Mouse (Mus musculus): Measurements from ENCODE around the gene Hephl1. TPM values are rescaled to one million over a fixed set of nuclear protein-coding genes. Genes with fewer than 3 reads are reported as not detected.

Gene Hephl1
- polyA plus RNA-seq, 1 experiment from 2014 or later = 0.04 TPM

- Histone ChIP-seq H3K27ac (replicated peaks) (peak overlapping the region; percentile 95), H3K4me1 (peaks cover 42% of the 10 kb centered on the region), H3K36me3 (no peaks in the 10 kb centered on the region; the same call in 1 of the 2 replicates), H3K4me3 (replicated peaks) (peak overlapping the region; percentile 87), H3K27me3 (replicated peaks) (no peaks in the 10 kb centered on the region), H3K9ac (replicated peaks) (peak overlapping the region; percentile 93), H3K9me3 (replicated peaks) (no peaks in the 10 kb centered on the region), H3K4me2 (peak overlapping the region; percentile 66)
- WGBS = 37% methylated on average over 10 of the region's 10 CpGs
- ATAC-seq (ENCODE audit: low FRiP score) = no peak
Observed at GRCm38 (mm10) chr9:15045740-15046139, 66.2 kb downstream of the Hephl1 start.

- ATAC-seq (ENCODE audit: low FRiP score) = peak; percentile 94
- H3K4me3 ChIP-seq (replicated peaks) = peak within 1 kb of the TSS; percentile 87
- peak within 1 kb of the TSS; percentile 95 for H3K27ac ChIP-seq (replicated peaks)
- no peaks in the 10 kb centered on the region for H3K27me3 ChIP-seq (replicated peaks)
- H3K4me1 ChIP-seq = peaks cover 45% of the 10 kb centered on the region
- H3K4me2 ChIP-seq = peak within 1 kb of the TSS; percentile 66
- under 1% methylated on average over 52 of the region's 68 CpGs for WGBS
- no peaks in the 10 kb centered on the region; the same call in 1 of the 2 replicates for H3K36me3 ChIP-seq
- peak within 1 kb of the TSS; percentile 93 for H3K9ac ChIP-seq (replicated peaks)
- no peaks in the 10 kb centered on the region for H3K9me3 ChIP-seq (replicated peaks)
Observed at GRCm38 (mm10) chr9:15045084-15045669, 66.7 kb downstream of the Hephl1 start, which contains the start of gene Panx1. Panx1 (minus strand) TSS chr9:15045478.

GRCm38 (mm10) chr9:15044391-15045083, 67.4 kb downstream of the Hephl1 start:
- H3K36me3 ChIP-seq = no peaks in the 10 kb centered on the region; the same call in 1 of the 2 replicates
- H3K4me3 ChIP-seq (replicated peaks) = peak overlapping the region; percentile 87
- peak; percentile 67 for ATAC-seq (ENCODE audit: low FRiP score)
- peak overlapping the region; percentile 93 for H3K9ac ChIP-seq (replicated peaks)
- no peaks in the 10 kb centered on the region for H3K9me3 ChIP-seq (replicated peaks)
- H3K27me3 ChIP-seq (replicated peaks) = no peaks in the 10 kb centered on the region
- WGBS = 1% methylated on average over 28 of the region's 28 CpGs
- H3K4me1 ChIP-seq = peaks cover 45% of the 10 kb centered on the region
- H3K4me2 ChIP-seq = peak overlapping the region; percentile 66
- H3K27ac ChIP-seq (replicated peaks) = peak overlapping the region; percentile 95

GRCm38 (mm10) chr9:15041556-15041955, 70.4 kb downstream of the Hephl1 start:
- Histone ChIP-seq H3K9ac (replicated peaks) (no peak overlapping the region), H3K9me3 (replicated peaks) (no peaks in the 10 kb centered on the region), H3K27me3 (replicated peaks) (no peaks in the 10 kb centered on the region), H3K36me3 (no peaks in the 10 kb centered on the region; the same call in 1 of the 2 replicates), H3K4me3 (replicated peaks) (no peak overlapping the region), H3K4me1 (peaks cover 54% of the 10 kb centered on the region), H3K27ac (replicated peaks) (no peak overlapping the region), H3K4me2 (no peak overlapping the region)
- WGBS = 93% methylated on average over 11 of the region's 11 CpGs
- ATAC-seq (ENCODE audit: low FRiP score) = no peak

GRCm38 (mm10) chr9:15039848-15040247, 72.1 kb downstream of the Hephl1 start:
- Histone ChIP-seq H3K4me2 (no peak overlapping the region), H3K27me3 (replicated peaks) (no peaks in the 10 kb centered on the region), H3K27ac (replicated peaks) (no peak overlapping the region), H3K36me3 (no peaks in the 10 kb centered on the region; the same call in 1 of the 2 replicates), H3K4me3 (replicated peaks) (no peak overlapping the region), H3K4me1 (peaks cover 54% of the 10 kb centered on the region), H3K9me3 (replicated peaks) (no peaks in the 10 kb centered on the region), H3K9ac (replicated peaks) (no peak overlapping the region)
- no peak for ATAC-seq (ENCODE audit: low FRiP score)
- WGBS = 93% methylated on average over 5 of the region's 5 CpGs

GRCm38 (mm10) chr9:15037704-15038103, 74.2 kb downstream of the Hephl1 start:
- Histone ChIP-seq H3K4me2 (no peak overlapping the region), H3K9me3 (replicated peaks) (no peaks in the 10 kb centered on the region), H3K36me3 (peaks cover 3% of the 10 kb centered on the region; the same call in 1 of the 2 replicates), H3K27me3 (replicated peaks) (no peaks in the 10 kb centered on the region), H3K9ac (replicated peaks) (no peak overlapping the region), H3K4me3 (replicated peaks) (no peak overlapping the region), H3K4me1 (peaks cover 47% of the 10 kb centered on the region), H3K27ac (replicated peaks) (no peak overlapping the region)
- ATAC-seq (ENCODE audit: low FRiP score) = peak; percentile 9; the same call in 1 of the 2 replicates
- WGBS = 53% methylated on average over 3 of the region's 3 CpGs

GRCm38 (mm10) chr9:15037237-15037636, 74.7 kb downstream of the Hephl1 start:
- Histone ChIP-seq H3K9me3 (replicated peaks) (no peaks in the 10 kb centered on the region), H3K27ac (replicated peaks) (no peak overlapping the region), H3K9ac (replicated peaks) (no peak overlapping the region), H3K27me3 (replicated peaks) (no peaks in the 10 kb centered on the region), H3K4me2 (no peak overlapping the region), H3K36me3 (peaks cover 3% of the 10 kb centered on the region; the same call in 1 of the 2 replicates), H3K4me3 (replicated peaks) (no peak overlapping the region), H3K4me1 (peaks cover 42% of the 10 kb centered on the region)
- ATAC-seq (ENCODE audit: low FRiP score) = no peak

- 0 out of 2 replicates have a peak overlapping the region, but pooled peaks have one; percentile 24 for H3K9ac ChIP-seq (replicated peaks)
- H3K4me3 ChIP-seq (replicated peaks) = no peak overlapping the region
- peaks cover 3% of the 10 kb centered on the region; the same call in 1 of the 2 replicates for H3K36me3 ChIP-seq
- ATAC-seq (ENCODE audit: low FRiP score) = peak; percentile 54
- H3K9me3 ChIP-seq (replicated peaks) = no peaks in the 10 kb centered on the region
- H3K4me1 ChIP-seq = peaks cover 38% of the 10 kb centered on the region
- no peak overlapping the region for H3K4me2 ChIP-seq
- H3K27me3 ChIP-seq (replicated peaks) = no peaks in the 10 kb centered on the region
- no peak overlapping the region for H3K27ac ChIP-seq (replicated peaks)
- WGBS = 37% methylated on average over 4 of the region's 4 CpGs
Observed at GRCm38 (mm10) chr9:15036807-15037206, 75.1 kb downstream of the Hephl1 start.

GRCm38 (mm10) chr9:15036405-15036804, 75.5 kb downstream of the Hephl1 start:
- WGBS = 95% methylated on average over 2 of the region's 2 CpGs
- no peaks in the 10 kb centered on the region for H3K9me3 ChIP-seq (replicated peaks)
- peaks cover 7% of the 10 kb centered on the region; the same call in 1 of the 2 replicates for H3K36me3 ChIP-seq
- no peak overlapping the region for H3K4me2 ChIP-seq
- no peak overlapping the region for H3K27ac ChIP-seq (replicated peaks)
- no peak overlapping the region for H3K9ac ChIP-seq (replicated peaks)
- no peak for ATAC-seq (ENCODE audit: low FRiP score)
- H3K4me3 ChIP-seq (replicated peaks) = no peak overlapping the region
- no peaks in the 10 kb centered on the region for H3K27me3 ChIP-seq (replicated peaks)
- peaks cover 34% of the 10 kb centered on the region for H3K4me1 ChIP-seq

GRCm38 (mm10) chr9:15035979-15036378, 75.9 kb downstream of the Hephl1 start:
- H3K36me3 ChIP-seq = peaks cover 7% of the 10 kb centered on the region; the same call in 1 of the 2 replicates
- no peak overlapping the region for H3K9ac ChIP-seq (replicated peaks)
- H3K4me3 ChIP-seq (replicated peaks) = no peak overlapping the region
- H3K4me2 ChIP-seq = no peak overlapping the region
- WGBS = 94% methylated on average over 7 of the region's 7 CpGs
- ATAC-seq (ENCODE audit: low FRiP score) = no peak
- H3K9me3 ChIP-seq (replicated peaks) = no peaks in the 10 kb centered on the region
- peaks cover 30% of the 10 kb centered on the region for H3K4me1 ChIP-seq
- no peak overlapping the region for H3K27ac ChIP-seq (replicated peaks)
- H3K27me3 ChIP-seq (replicated peaks) = no peaks in the 10 kb centered on the region

- Histone ChIP-seq H3K9me3 (replicated peaks) (no peaks in the 10 kb centered on the region), H3K27me3 (replicated peaks) (no peaks in the 10 kb centered on the region), H3K4me1 (peaks cover 28% of the 10 kb centered on the region), H3K9ac (replicated peaks) (no peak overlapping the region), H3K4me2 (no peak overlapping the region), H3K4me3 (replicated peaks) (no peak overlapping the region), H3K27ac (replicated peaks) (no peak overlapping the region), H3K36me3 (peaks cover 7% of the 10 kb centered on the region; the same call in 1 of the 2 replicates)
- ATAC-seq (ENCODE audit: low FRiP score) = no peak
- 83% methylated on average over 7 of the region's 7 CpGs for WGBS
Observed at GRCm38 (mm10) chr9:15034546-15035273, 77.2 kb downstream of the Hephl1 start.

Measured in neural tube, embryonic 15.5 days (tissue).